Mouse (Mus musculus): ENCODE data around the gene Mid1. TPM values are rescaled to one million over a fixed set of nuclear protein-coding genes. Genes with fewer than 3 reads are reported as not detected.
"Not testable (repeated sequence)": the region's sequence is repeated elsewhere in the genome, so short reads cannot be mapped to it uniquely, and the experiment has no call there.

Gene Mid1
- total RNA-seq, 2 experiments from 2014 or later, result 22.6 to 30.0 TPM

DNA sequence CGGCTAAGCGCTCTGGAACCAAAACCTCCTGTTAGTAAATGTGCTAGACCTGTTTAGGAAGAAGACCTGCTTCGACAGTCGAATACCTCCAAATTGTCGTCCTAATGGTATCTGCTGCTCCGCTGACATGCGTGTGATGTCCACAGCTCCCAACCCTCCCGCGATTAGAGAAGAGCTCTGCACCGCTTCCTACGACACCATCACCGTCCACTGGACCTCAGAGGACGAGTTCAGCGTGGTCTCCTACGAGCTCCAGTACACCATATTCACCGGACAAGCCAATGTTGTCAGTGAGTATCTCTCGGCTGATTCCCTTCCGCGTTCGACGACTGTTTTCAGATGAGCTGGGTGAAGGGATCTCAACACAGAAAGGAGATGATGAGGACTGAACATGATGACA is 299.9 kb downstream of the Mid1 start:
- DNase-seq (ENCODE audit: low spot score in 2 of 2), result peak; percentile 28 to 49

DNA sequence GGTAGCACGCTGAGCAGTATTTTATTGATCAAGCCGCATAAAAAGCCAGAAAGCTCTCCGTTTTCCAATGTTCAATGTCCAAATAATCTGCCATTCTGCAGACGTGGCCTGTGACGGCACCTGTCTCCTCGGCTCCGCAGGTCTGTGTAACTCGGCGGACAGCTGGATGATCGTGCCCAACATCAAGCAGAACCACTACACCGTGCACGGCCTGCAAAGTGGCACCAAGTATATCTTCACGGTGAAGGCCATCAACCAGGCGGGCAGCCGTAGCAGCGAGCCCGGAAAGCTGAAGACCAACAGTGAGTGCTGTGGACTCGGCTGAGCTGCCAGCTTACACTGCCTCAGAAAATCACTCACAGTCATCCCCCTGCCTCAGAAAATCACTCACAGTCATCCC is 300.8 kb downstream of the Mid1 start:
- DNase-seq (ENCODE audit: low spot score in 2 of 2), result peak; percentile 37 to 54

DNA sequence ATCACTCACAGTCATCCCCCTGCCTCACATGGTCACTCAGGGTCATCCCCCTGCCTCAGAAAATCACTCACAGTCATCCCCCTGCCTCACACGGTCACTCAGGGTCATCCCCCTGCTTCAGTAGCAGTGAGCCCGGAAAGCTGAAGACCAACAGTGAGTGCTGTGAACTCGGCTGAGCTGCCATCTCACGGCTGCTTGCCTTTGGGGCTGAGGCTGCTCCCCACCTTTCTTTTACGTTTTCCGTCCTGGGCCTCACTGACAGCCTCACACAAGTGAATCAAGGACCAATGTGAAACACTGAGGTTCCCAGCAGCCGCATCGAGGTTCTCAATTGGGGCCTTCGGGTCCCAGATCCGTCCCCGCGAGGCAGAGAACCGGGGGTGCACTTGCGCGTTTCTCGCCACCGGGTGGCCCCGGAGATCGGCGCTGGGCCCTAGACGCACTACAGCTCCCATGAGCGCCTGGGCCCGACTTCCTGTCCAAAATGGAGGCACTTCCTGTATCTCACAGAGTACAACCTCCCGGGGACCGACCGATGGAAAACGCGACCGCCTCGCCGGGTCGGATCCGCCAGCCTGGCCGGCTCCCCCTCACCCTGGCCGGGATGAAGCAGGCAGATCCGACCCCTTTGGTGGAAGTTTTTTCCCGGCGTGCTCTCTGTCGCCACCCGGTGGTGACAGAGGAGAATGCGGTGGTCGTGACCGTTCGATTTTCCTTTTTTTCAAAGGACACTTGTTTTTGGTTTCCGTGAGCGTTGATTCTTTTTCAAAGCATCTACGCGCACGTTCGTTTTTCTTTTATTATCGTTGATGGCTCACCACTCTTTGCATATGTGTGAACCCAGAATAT is 301.7 kb downstream of the Mid1 start:
- DNase-seq (ENCODE audit: low spot score in 2 of 2), result peak; percentile 92 to 97

DNA sequence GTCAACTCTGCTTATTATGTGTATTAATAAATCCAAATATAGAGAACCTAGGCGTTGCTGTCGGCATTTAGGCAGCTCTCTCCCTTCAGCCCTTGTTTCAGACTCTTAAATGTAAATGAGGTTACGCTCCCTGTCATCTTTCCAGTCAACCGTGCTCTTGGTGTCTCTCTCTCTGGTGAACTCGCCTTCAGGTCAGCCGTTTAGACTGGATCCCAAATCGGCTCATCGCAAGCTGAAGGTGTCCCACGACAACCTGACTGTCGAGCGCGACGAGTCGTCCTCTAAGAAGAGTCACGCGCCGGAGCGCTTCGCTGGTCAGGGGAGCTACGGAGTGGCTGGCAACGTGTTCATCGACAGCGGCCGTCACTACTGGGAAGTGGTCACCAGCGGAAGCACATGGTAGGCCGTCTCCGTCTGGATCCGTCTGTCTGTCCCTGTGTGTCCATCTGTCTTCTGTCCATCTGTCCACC is 302.4 kb downstream of the Mid1 start:
- DNase-seq (ENCODE audit: low spot score in 2 of 2), result peak; percentile 67 to 72

DNA sequence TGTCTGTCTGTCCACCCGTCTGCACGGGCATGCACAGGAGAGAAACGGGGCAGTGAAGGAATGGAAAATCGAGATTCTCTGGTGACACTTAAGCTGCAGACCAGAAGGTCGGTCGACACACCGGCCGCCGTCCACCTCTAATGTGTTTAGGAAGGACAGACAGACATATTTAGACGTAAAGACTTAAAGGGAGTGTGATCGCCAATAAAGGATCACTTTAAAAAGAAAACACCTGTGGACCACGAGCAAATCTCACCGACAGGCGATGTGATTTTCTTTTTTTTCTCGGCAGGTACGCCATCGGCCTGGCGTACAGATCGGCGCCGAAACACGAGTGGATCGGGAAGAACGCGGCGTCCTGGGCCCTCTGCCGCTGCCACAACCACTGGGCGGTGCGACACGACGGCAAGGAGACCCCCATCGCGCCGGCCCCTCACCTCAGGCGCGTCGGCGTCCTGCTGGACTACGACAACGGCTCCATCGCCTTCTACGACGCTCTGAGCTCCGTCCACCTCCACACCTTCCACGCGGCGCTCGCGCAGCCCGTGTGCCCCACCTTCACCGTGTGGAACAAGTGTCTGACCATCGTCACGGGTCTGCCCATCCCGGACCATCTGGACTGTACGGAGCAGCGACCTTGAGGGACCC is 303.7 kb downstream of the Mid1 start:
- DNase-seq (ENCODE audit: low spot score in 2 of 2), result peak; percentile 54 to 59

DNA sequence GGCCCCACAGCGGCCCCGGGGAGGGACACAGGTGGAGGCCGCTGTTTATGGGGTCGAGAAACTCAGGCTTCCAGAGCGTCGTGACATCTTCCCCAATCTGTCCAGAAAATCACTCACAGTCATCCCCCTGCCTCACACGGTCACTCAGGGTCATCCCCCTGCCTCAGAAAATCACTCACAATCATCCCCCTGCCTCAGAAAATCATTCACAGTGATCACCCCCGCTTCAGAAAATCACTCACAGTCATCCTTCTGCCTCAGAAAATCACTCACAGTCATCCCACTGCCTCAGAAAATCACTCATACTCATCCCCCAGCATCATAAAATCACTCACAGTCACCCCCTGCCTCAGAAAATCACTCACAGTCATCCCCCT is 304.2 kb downstream of the Mid1 start:
- DNase-seq (ENCODE audit: low spot score in 2 of 2), result not testable (repeated sequence)

DNA sequence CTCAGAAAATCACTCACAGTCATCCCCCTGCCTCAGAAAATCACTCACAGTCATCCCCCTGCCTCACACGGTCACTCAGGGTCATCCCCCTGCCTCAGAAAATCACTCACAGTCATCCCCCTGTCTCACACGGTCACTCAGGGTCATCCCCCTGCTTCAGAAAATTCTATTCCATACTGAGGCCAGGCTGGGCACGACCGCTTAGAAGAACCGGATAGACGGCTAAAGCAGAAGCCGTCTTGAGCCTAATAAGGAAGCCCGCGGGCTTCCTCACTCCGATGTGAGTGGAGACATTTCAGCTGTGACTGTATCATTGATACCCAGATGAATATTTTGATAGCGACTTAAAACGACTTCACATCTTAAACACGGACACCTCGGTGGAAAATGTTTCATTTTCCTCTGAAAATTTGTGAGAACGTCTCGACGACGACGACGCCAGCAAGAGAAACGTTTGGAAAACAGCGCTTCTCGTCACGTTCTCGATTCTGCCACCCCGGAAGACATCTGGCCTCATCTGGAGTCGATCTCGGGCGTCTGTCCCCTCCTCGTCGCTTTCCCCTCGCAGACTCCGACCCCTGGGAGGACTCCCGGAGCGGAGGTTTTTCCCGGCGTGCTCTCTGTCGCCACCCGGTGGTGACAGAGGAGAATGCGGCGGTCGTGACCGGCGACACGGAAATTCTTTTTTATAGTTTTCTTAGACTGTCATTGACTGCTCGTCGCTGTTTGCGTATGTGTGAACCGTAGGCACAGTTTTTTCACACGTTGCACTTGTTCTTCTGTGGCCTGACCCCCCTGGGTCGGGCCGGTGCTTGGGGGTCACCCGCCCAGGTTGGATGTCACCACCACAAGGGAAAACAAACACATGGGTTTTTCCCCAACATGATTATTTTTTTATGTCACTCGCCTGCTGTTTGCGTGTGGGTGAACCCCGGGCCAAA is 305.0 kb downstream of the Mid1 start:
- peak; percentile 85 to 94 for DNase-seq (ENCODE audit: low spot score in 2 of 2)

DNA sequence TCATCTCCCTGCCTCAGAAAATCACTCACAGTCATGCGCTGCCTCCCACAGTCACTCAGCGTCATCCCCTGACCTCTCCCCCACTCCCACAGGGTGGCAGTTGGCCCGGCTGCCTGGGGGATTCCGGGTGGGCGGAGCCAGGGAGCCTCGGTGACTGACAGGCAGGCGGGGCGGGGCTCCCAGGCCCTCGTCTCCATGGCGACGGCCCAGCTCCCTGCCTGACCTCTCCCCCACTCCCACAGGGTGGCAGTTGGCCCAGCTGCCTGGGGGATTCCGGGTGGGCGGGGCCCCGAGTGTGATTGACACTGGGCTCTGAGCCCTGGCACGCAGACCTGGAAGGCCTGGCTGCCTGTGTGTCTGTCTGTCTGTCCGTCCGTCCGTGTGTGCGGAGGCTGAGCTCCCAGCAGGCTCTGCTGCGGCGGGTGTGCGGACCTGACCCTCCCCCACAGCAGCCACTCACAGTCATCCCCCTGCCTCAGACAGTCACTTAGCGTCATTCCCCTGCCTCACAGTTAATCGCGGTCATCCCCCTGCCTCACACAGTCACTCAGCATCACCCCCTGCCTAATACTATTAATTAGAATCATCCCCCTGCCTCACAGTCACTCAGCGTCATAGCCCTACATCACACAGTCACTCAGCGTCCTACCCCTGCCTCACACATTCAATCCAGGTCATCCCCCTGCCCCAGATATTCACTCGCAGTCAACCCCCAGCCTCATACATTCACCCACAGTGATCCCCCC is 306.3 kb downstream of the Mid1 start:
- peak; percentile 99 for DNase-seq (ENCODE audit: low spot score in 2 of 2)

DNA sequence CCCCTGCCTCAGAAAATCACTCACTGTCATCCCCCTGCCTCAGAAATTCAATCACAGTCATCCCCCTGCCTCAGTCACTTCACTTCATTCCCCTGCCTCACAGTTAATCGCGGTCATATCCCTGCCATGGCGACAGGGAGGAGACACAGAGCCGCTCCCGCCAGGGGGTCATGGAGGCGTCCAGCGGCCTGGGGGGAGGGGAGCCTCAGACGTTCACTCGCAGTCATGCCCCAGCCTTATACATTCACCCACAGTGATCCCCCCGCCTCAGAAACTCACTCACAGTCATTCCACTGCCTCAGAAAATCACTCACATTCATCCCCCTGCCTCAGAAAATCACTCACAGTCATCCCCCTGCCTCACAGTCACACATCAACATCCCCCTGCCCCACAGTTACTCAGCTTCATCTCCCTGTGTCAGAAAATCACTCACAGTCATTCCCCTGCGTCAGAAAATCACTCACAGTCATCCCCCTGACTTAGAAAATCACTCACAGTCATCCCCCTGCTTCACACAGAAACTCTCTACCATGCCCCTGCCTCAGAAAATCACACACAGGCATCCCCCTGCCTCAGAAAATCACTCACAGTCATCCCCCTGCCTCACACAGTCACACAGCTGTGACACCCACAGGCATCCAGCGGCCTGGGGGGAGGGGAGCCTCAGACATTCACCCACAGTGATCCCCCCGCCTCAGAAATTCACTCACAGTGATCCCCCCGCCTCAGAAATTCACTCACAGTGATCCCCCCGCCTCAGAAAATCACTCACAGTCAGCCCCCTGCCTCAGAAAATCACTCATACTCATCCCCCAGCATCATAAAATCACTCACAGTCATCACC is 307.3 kb downstream of the Mid1 start:
- peak in 1 of 2 experiments; percentile 24 for DNase-seq (ENCODE audit: low spot score in 2 of 2)

DNA sequence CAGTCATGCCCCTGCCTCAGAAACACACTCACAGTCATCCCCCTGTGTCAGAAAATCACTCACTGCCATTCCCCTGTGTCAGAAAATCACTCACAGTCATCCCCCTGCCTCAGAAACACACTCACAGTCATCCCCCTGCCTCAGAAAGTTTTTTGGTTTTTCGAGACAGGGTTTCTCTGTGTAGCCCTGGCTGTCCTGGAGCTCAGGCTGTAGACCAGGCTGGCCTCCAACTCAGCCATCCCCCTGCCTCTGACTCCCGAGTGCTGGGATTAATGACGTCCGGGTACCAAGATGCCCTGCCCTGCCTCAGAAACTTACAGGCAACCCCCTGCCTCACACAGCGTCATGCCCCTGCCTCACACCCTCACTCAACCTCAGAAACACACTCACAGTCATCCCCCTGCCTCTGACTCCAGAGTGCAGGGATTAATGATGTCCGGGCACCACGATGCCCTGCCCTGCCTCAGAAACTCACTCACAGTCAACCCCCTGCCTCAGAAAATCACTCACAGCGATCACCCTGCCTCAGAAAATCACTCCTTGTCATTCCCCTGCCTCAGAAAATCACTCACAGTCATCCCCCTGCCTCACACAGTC is 308.1 kb downstream of the Mid1 start:
- DNase-seq (ENCODE audit: low spot score in 2 of 2), result peak in 1 of 2 experiments; percentile 53

DNA sequence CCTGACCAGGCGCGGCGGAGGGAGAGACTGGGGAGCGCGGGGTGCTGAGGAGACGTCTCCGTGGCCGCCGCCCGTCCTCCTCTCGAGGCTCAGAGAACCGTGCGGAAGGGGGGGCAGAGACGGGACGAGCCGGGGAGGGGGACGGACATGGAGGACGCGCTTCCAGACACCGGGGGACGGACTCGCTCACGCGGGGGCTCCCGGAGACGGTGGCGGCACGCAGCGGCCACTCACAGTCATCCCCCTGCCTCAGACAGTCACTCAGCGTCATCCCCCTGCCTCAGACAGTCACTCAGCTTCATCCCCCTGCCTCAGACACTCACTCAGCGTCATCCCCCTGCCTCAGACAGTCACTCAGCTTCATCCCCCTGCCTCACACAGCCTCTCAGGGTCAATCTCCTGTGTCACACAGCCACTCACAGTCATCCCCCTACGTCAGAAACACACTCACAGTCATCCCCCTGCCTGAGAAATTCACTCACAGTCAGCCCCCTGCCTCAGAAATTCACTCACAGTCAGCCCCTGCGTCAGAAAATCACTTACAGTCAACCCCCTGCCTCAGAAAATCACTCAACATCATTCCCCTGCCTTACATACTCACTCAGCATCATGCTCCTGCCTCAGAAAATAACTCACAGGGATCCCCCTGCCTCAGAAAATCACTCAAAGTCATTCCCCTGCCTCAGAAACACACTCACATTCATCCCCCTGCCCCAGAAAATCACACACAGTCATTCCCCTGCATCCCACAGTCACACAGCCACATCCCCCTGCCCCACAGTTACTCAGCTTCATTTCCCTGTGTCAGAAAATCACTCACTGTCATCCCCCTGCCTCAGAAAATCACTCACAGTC is 309.2 kb downstream of the Mid1 start:
- peak in 1 of 2 experiments; percentile 52 for DNase-seq (ENCODE audit: low spot score in 2 of 2)

DNA sequence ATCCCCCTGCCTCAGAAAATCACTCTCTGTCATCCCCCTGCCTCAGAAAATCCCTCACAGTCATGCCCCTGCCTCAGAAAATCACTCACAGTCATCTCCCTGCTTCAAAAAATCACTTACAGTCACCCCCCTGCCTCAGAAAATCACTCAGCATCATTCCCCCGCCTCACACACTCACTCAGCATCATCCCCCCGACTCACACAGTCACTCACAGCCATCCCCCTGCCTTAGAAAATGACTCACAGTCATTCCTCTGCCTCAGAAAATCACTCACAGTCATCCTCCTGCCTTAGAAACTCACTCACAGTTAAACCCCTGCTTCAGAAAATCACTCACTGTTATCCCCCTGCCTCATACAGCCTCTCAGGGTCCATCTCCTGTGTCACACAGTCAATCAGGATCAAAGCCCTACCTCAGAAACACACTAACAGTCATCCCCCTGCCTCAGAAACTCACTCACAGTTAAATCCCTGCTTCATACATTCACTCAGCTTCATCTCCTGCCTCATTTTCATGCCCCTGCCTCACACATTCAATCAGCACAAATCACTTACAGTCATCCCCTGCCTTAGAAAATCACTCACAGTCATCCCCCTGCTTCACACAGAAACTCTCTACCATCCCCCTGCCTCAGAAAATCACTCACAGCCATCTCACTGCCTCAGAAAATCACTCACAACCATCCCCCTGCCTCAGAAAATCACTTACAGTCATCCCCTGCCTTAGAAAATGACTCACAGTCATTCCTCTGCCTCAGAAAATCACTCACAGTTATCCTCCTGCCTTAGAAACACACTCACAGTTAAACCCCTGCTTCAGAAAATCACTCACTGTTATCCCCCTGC is 310.1 kb downstream of the Mid1 start:
- DNase-seq (ENCODE audit: low spot score in 2 of 2), result peak in 1 of 2 experiments; percentile 33

DNA sequence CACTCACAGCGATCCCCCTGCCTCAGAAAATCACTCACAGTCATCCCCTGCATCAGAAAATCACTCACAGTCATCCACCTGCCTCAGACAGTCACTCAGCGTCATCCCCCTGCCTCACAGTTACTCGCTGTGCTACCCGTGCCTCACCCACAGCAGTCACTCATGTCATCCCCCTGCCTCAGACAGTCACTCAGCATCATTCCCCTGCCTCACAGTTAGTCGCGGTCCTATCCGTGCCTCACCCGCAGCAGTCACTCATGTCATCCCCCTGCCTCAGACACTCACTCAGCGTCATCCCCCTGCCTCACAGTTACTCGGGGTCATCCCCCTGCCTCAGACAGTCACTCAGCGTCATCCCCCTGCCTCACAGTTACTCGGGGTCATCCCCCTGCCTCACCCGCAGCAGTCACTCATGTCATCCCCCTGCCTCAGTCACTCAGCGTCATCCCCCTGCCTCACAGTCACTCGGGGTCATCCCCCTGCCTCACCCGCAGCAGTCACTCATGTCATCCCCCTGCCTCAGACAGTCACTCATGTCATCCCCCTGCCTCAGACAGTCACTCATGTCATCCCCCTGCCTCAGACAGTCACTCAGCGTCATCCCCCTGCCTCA is 311.0 kb downstream of the Mid1 start:
- DNase-seq (ENCODE audit: low spot score in 2 of 2), result peak in 1 of 2 experiments; percentile 45

DNA sequence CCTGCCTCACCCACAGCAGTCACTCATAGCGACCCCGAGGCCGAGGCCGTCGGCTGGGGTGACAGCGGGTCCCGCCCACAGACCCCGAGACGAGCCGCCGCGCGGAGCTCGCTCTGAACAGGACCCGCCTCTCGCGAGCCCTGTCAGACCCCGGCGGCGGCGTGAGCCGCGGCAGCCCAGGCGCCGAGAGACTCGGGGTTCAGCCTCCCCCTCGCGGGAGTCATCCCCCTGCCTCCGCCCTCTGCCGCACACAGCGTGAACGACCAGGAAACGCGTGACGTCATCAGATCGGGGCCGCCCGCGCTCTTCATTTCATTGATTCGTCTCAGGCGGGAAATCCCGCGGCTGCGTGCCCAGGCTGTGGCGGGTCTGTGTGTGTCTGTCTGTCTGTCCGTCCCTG is 311.9 kb downstream of the Mid1 start:
- DNase-seq (ENCODE audit: low spot score in 2 of 2), result peak; percentile 94

DNA sequence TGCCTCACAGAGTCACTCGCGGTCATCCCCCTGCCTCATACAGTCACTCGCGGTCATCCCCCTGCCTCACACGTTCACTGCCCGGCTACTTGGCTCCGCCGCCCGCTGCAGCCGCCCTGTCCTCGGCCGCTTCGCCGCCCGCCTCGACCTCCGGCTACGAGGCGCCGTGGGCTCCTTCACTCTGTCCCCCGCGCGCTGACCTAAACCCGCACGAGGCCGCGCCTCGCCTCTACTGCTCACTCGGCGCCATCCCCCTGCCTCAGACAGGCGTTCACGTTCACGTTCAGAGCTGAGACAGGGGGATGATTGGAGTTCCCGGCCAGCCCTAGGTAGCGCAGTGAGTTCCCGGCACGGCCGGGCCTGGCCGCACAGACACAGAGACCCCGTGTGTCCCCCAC is 312.5 kb downstream of the Mid1 start:
- DNase-seq (ENCODE audit: low spot score in 2 of 2), result not testable (repeated sequence)

DNA sequence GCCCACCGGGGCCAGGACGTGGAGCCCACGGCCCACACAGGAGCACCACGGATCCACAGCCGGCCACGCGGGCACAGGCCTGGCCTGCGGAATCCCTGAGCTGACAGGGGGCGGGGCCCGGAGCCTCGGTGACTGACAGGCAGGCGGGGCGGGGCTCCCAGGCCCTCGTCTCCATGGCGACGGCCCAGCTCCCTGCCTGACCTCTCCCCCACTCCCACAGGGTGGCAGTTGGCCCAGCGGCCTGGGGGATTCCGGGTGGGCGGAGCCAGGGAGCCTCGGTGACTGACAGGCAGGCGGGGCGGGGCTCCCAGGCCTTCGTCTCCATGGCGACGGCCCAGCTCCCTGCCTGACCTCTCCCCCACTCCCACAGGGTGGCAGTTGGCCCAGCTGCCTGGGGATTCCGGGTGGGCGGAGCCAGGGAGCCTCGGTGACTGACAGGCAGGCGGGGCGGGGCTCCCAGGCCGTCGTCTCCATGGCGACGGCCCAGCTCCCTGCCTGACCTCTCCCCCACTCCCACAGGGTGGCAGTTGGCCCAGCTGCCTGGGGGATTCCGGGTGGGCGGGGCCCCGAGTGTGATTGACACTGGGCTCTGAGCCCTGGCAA is 313.0 kb downstream of the Mid1 start:
- DNase-seq (ENCODE audit: low spot score in 2 of 2), result peak; percentile 100
